Mouse (Mus musculus): ENCODE measurements around the gene Mcl1.

- TF ChIP-seq CTCF (IDR thresholded peaks at IDR 0.05; ENCODE audit: low read depth, low read length) (no peak), POLR2A (IDR thresholded peaks at IDR 0.05; ENCODE audit: extremely low read depth, insufficient read depth, low read length) (no peak)
Observed at GRCm38 (mm10) chr3:95648016-95648415, 10.6 kb upstream of the Mcl1 start.

All from liver, adult 2 months (tissue).